Mouse (Mus musculus) testis, adult 2 months (tissue): Measurements from ENCODE around the gene Ifna11. TPM values are rescaled to one million over a fixed set of nuclear protein-coding genes. Genes with fewer than 3 reads are reported as not detected.

Experiments
- H3K27ac ChIP-seq: fragments of 200-500 bp; 2 replicates; pipeline ENCODE4 v1.5.1; 2012; ENCODE audit warnings: low read depth, low read length; ENCODE audit not compliant: control insufficient read depth, insufficient read depth
- H3K27me3 ChIP-seq: fragments of 200-500 bp; 2 replicates; pipeline ENCODE4 v1.6.1; 2012; ENCODE audit warnings: mild to moderate bottlenecking, low read length, moderate library complexity; ENCODE audit not compliant: control insufficient read depth, insufficient read depth
- H3K36me3 ChIP-seq: fragments of 200-500 bp; 2 replicates; pipeline ENCODE4 v1.6.1; 2012; ENCODE audit warnings: mild to moderate bottlenecking, low read length; ENCODE audit not compliant: control insufficient read depth, insufficient read depth
- H3K4me1 ChIP-seq: fragments of 200-500 bp; 2 replicates; pipeline ENCODE4 v1.6.1; 2012; ENCODE audit warnings: low read length; ENCODE audit not compliant: control insufficient read depth, insufficient read depth
- H3K4me3 ChIP-seq: fragments of 200-500 bp; 2 replicates; pipeline ENCODE4 v1.5.1; 2012; ENCODE audit warnings: low read depth, mild to moderate bottlenecking, low read length, moderate library complexity, mixed read lengths; ENCODE audit not compliant: control insufficient read depth
- CTCF ChIP-seq: fragments of 200-500 bp; IDR thresholded peaks from 2 replicates; pipeline ENCODE4 v1.5.1; 2012; ENCODE audit warnings: low read depth, mild to moderate bottlenecking, inconsistent platforms, low read length, moderate library complexity; ENCODE audit not compliant: control insufficient read depth, insufficient read depth, insufficient replicate concordance
- POLR2A ChIP-seq: fragments of 200-500 bp; IDR thresholded peaks from 2 replicates; pipeline ENCODE4 v1.6.1; 2012; ENCODE audit warnings: low read depth, mild to moderate bottlenecking, inconsistent platforms, low read length, moderate library complexity; ENCODE audit not compliant: control insufficient read depth
- polyA plus RNA-seq: library from polyadenylated mRNA; depleted of rRNA; stranded (reverse); fragments of >200 nt; gene quantifications from 2 replicates; pipeline ENCODE4 v1.2.3, GENCODE M21; 2012

Gene Ifna11
- polyA plus RNA-seq, 1 experiment = not detected

- no peaks in the 10 kb centered on the region for H3K4me1 ChIP-seq
- H3K36me3 ChIP-seq = no peaks in the 10 kb centered on the region
- no peak overlapping the region for H3K27ac ChIP-seq
- TF ChIP-seq POLR2A (no peak), CTCF (no peak)
- no peaks in the 10 kb centered on the region for H3K27me3 ChIP-seq
- no peak overlapping the region for H3K4me3 ChIP-seq
These were observed 19.1 kb downstream of the Ifna11 start for GRCm38 (mm10) chr4:88838828-88839227.

DNA sequence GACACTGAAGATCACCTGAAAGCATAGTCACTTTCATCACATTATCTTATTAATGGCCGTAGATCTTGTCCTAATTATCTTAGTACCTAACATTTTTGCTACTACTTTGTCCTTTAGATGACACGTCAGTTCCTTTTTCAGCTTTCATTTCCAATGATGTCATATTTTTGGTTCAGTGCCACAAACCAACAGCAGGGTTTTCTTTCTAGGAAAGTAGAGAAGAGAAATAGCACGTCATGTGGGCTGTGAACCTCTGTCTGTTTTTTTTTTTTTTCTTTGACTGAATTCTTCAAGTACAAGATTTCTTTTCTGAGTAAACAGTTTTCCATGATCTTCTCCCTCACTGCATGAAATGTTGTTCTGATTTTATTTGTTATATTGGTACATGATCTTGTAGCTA, 20.3 kb downstream of the Ifna11 start:
- no peak for TF ChIP-seq CTCF
- TF ChIP-seq POLR2A = no peak
- Histone ChIP-seq H3K27me3 (no peaks in the 10 kb centered on the region), H3K27ac (no peak overlapping the region), H3K4me3 (no peak overlapping the region), H3K4me1 (no peaks in the 10 kb centered on the region), H3K36me3 (no peaks in the 10 kb centered on the region)

DNA sequence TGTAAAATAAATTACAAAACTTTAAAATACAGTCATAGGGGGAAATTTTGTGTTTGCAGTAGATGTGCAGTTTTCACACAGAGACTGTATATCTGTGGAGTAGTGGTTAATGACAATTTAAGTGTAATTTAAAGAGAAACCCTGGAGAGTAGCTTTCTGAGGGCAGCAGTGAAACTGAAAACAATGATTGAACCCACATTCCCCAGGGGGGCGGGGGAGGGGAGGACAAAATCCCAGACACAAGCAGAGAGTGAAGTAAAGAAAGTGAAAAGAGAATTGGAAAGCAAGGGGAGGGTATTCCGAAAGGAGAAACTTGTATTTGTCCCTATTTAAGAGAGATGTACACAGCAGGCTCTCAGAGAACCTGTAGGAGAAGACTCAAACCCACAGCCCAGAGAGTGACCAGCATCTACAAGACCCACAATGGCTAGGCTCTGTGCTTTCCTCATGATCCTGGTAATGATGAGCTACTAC, 21.7 kb downstream of the Ifna11 start, which contains the start of gene Ifna4:
TSS of gene Ifna4 (plus strand) at position 424 of the 474 bp plus-strand sequence.
- Histone ChIP-seq H3K27ac (no peak within 1 kb of the TSS), H3K4me1 (no peaks in the 10 kb centered on the region), H3K36me3 (no peaks in the 10 kb centered on the region), H3K4me3 (no peak within 1 kb of the TSS), H3K27me3 (no peaks in the 10 kb centered on the region)
- no peak for TF ChIP-seq CTCF
- TF ChIP-seq POLR2A = no peak

DNA sequence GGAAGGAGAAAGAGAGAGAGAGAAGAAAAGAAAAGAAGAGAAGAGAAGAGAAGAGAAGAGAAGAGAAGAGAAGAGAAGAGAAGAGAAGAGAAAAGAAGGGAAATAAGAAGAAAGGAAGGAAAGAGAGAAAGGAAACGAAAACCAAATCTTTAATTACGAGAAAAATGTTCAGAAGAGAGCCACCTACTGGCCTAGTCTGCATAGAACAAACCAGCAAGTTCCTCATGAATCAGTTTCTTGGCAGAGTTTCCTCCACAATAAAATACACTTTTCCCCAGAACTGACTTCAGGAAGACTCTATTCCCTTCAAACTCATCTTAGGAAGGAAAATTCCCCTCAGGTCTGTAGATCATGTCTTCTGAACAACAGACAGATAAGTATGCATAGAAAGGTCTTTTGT, 25.6 kb downstream of the Ifna11 start:
- TF ChIP-seq CTCF = no peak
- TF ChIP-seq POLR2A = no peak
- Histone ChIP-seq H3K4me3 (no peak overlapping the region), H3K27me3 (no peaks in the 10 kb centered on the region), H3K36me3 (no peaks in the 10 kb centered on the region), H3K4me1 (no peaks in the 10 kb centered on the region), H3K27ac (no peak overlapping the region)

DNA sequence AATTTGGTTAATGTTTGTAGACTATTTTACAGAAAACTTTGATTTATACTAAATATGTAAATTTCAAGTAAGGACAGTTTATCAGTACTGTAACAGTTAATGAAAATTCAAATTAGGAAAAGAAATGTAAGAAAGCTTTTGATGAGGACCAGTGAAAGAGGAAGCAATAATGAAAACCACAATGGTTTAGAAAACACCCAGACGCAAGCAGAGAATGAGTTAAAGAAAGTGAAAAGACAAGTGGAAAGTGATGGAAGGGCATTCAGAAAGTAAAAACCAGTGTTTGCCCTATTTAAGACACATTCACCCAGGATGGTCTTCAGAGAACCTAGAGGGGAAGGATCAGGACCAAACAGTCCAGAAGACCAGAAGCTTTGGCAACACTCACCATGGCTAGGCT, 29.9 kb downstream of the Ifna11 start, which contains the start of gene Ifna1:
TSS of gene Ifna1 (plus strand) at position 390 of the 400 bp plus-strand sequence.
- H3K36me3 ChIP-seq = no peaks in the 10 kb centered on the region
- no peaks in the 10 kb centered on the region for H3K27me3 ChIP-seq
- no peak for TF ChIP-seq POLR2A
- no peak for TF ChIP-seq CTCF
- no peak within 1 kb of the TSS for H3K27ac ChIP-seq
- H3K4me1 ChIP-seq = no peaks in the 10 kb centered on the region
- no peak within 1 kb of the TSS for H3K4me3 ChIP-seq

DNA sequence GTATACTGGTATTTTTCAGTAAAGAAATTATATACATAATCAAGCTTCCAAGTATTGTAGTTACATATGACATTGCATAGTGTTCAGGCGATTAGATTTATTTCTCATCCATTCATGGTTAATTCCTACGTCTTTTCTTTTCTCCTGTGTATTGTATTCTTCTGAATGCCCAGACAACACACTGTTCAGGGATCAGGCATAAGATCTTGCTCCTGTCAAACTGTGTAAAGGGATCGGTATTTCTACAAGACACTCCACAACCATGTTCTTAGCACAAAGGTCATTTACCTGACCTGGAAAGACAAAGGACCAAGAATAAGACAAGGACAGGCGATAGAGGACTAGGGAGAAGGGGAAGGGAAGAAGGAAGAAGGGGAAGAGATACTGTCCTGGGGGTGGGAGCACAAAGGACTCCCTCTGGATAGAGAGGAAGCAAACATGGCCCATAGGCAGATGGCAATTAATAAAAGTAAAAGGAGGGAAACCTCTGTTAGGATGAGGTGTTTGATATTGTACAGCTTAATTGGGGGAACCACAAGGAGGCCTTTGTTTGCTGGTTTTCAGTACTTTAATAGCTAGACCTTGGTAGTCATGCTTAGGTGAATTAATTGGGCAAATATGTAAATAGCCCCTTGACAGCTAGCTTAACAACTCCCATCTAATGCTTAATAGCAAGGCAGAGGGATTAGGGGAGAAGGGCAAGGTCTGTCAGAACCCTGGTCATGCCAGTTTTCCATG, 31.4 kb downstream of the Ifna11 start:
- Histone ChIP-seq H3K4me1 (no peaks in the 10 kb centered on the region), H3K27ac (no peak overlapping the region), H3K4me3 (no peak overlapping the region), H3K27me3 (no peaks in the 10 kb centered on the region), H3K36me3 (no peaks in the 10 kb centered on the region)
- TF ChIP-seq POLR2A = no peak
- TF ChIP-seq CTCF = no peak

DNA sequence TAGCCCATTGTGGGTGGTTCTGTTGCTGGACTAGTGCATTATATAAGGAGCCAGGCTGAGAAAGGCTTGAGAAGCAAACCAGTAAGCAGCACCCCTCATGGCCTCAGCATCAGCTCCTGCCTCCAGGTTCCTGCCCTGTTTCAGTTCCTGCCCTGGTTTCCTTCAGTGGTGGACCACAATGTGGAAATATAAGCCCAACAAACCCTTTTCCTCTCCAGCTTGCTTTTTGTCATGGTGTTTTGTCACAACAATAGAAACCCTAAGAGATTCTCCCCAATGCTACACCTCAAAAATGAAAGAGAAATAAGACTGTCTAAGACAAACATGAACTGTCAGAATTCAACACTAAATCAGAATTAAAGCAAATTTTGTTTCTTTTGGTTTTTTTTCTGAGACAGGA, 39.5 kb downstream of the Ifna11 start:
- TF ChIP-seq CTCF = no peak
- no peak for TF ChIP-seq POLR2A
- Histone ChIP-seq H3K4me1 (peaks cover under 1% of the 10 kb centered on the region), H3K27ac (no peak overlapping the region), H3K27me3 (no peaks in the 10 kb centered on the region), H3K36me3 (no peaks in the 10 kb centered on the region), H3K4me3 (no peak overlapping the region)

GRCm38 (mm10) chr4:88863309-88863708, 43.5 kb downstream of the Ifna11 start:
- no peaks in the 10 kb centered on the region for H3K27me3 ChIP-seq
- TF ChIP-seq POLR2A (no peak), CTCF (no peak)
- peaks cover 6% of the 10 kb centered on the region for H3K4me1 ChIP-seq
- H3K27ac ChIP-seq = no peak overlapping the region
- no peak overlapping the region for H3K4me3 ChIP-seq
- no peaks in the 10 kb centered on the region for H3K36me3 ChIP-seq
